Mouse (Mus musculus) liver, postnatal 0 days (tissue): ENCODE data around the gene Fgf8.

Source experiments
- CTCF ChIP-seq: sonication (generic); IDR thresholded peaks from 2 replicates; pipeline ENCODE4 v1.5.1; 2016; ENCODE audit warnings: antibody characterized with exemption, low read depth
- EP300 ChIP-seq: IDR thresholded peaks from 2 replicates; pipeline ENCODE4 v1.6.1; 2016; ENCODE audit warnings: antibody characterized with exemption, low read depth, mild to moderate bottlenecking

DNA sequence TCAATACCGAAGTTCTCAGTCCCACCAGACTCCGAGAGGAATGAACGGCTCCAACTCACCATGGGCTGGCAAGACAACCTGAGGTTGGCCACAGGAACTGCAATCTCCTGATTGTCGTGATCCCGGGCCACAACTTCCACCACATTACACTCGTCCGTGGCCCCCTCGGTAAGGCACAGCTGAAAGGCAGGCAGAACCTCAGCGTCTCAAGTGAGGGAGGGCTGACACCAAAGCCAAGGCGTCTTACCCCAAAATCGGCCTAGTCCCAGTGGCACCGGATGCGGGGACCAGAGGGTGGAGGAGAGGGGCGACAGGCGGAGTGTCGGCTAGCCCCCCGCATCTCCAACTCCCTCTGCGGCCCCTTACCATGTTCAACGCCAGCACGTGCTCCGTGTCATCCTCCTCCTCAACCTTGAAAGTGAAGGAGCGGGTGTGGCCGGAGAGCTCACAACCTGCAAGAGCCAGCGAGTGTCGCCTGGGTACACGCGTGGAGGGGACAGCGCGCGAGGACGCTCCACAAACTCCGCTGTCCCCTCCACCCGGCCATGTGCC is 6.1 kb upstream of the Fgf8 start:
- TF ChIP-seq CTCF = no peak
- TF ChIP-seq EP300 = no peak
